Mouse (Mus musculus): ENCODE measurements around the gene Nat10. TPM values are rescaled to one million over a fixed set of nuclear protein-coding genes. Genes with fewer than 3 reads are reported as not detected.
A peak's percentile ranks its signal among the peaks of the same experiment; 100 is the strongest.

The Nat10 gene
- polyA plus RNA-seq, 1 experiment from 2014 or later, result 20.0 TPM

DNA sequence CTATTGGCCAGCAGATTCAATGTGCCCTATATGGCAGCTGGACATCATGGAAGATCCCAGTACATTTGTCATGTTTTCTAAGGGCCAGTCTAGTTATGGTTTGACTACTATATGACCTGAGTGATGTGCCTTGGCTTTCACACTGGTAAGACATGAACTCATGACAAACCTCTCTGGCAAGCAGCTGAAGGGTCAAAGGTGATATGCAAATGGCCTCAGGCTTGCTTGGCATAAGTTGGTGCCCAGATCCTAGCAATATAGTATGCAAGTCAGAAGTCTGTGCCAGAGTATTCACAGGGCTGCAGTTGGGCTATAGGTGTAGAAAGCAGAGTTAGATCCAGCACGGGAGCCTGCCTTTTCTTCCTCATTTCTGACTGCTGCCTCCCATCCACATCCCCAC, 69.8 kb downstream of the Nat10 start:
- Histone ChIP-seq H3K27ac (ENCODE audit: low read length) (no peak overlapping the region), H3K4me3 (ENCODE audit: low read depth, low read length) (no peak overlapping the region), H3K9ac (ENCODE audit: low read depth, low read length) (no peak overlapping the region), H3K9me3 (replicated peaks; ENCODE audit: control insufficient read depth, low read length, poor library complexity, severe bottlenecking) (no peaks in the 10 kb centered on the region), H3K27me3 (ENCODE audit: control insufficient read depth, insufficient read depth, low read depth, low read length) (no peaks in the 10 kb centered on the region), H3K4me1 (ENCODE audit: control insufficient read depth, insufficient read depth, low read length) (no peaks in the 10 kb centered on the region), H3K4me2 (ENCODE audit: low read length) (no peak overlapping the region), H3K36me3 (ENCODE audit: control insufficient read depth, insufficient read depth, low read length) (no peaks in the 10 kb centered on the region)
- no peak for ATAC-seq
- WGBS, result 71% methylated on average over 1 of the region's 1 CpGs

DNA sequence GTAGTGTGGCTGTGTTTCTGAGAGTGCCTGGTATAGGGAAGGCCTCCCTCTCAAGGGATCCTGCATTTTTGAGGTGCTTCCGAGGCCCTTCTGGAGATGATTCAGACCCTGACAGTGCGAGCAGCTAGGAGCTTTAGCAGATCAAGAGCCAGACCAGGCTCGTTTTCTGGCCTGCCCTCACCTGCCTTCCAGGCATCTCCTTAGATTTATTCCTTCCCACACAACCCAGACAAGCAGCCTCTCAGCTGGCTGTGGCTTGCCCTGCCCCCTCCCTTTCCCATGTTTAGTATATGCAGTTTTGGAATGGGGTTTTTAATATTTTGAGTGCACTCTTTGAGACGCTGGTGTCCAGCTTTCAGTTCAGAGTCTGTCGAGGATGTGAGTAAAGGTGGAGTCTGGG, 70.2 kb downstream of the Nat10 start:
- H3K4me1 ChIP-seq (ENCODE audit: control insufficient read depth, insufficient read depth, low read length), result no peaks in the 10 kb centered on the region
- H3K9ac ChIP-seq (ENCODE audit: low read depth, low read length), result no peak overlapping the region
- peak overlapping the region; percentile 12; the same call in 1 of the 2 replicates for H3K27ac ChIP-seq (ENCODE audit: low read length)
- 38% methylated on average over 5 of the region's 5 CpGs for WGBS
- ATAC-seq, result peak; percentile 34; the same call in 1 of the 2 replicates
- H3K36me3 ChIP-seq (ENCODE audit: control insufficient read depth, insufficient read depth, low read length), result no peaks in the 10 kb centered on the region
- H3K4me2 ChIP-seq (ENCODE audit: low read length), result no peak overlapping the region
- H3K27me3 ChIP-seq (ENCODE audit: control insufficient read depth, insufficient read depth, low read depth, low read length), result no peaks in the 10 kb centered on the region
- H3K9me3 ChIP-seq (replicated peaks; ENCODE audit: control insufficient read depth, low read length, poor library complexity, severe bottlenecking), result no peaks in the 10 kb centered on the region
- H3K4me3 ChIP-seq (ENCODE audit: low read depth, low read length), result no peak overlapping the region

DNA sequence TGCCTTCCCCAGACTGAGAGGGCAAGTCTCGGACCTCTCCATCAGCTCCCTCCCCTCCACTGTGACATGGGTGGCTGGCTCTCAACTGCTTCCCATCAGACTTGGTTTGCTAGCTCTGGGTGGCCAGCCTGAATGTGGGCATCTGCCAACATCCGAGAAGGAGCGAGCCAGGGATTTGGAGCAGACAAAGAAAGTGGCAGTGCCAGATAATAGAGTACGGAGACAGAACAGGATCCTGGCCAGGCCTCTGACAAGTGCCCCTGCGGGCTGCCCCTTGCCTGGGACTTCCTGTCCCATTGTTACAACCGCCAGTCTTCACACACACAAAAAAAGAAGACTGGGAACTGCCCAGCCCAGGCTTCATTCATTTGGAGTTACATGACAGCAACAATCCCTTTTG, 70.6 kb downstream of the Nat10 start:
- Histone ChIP-seq H3K9me3 (replicated peaks; ENCODE audit: control insufficient read depth, low read length, poor library complexity, severe bottlenecking) (no peaks in the 10 kb centered on the region), H3K4me3 (ENCODE audit: low read depth, low read length) (no peak overlapping the region), H3K27me3 (ENCODE audit: control insufficient read depth, insufficient read depth, low read depth, low read length) (no peaks in the 10 kb centered on the region), H3K4me2 (ENCODE audit: low read length) (no peak overlapping the region), H3K9ac (ENCODE audit: low read depth, low read length) (no peak overlapping the region), H3K4me1 (ENCODE audit: control insufficient read depth, insufficient read depth, low read length) (no peaks in the 10 kb centered on the region), H3K27ac (ENCODE audit: low read length) (0 out of 2 replicates have a peak overlapping the region, but pooled peaks have one; percentile 12), H3K36me3 (ENCODE audit: control insufficient read depth, insufficient read depth, low read length) (no peaks in the 10 kb centered on the region)
- WGBS, result 13% methylated on average over 6 of the region's 6 CpGs
- ATAC-seq, result peak; percentile 88

DNA sequence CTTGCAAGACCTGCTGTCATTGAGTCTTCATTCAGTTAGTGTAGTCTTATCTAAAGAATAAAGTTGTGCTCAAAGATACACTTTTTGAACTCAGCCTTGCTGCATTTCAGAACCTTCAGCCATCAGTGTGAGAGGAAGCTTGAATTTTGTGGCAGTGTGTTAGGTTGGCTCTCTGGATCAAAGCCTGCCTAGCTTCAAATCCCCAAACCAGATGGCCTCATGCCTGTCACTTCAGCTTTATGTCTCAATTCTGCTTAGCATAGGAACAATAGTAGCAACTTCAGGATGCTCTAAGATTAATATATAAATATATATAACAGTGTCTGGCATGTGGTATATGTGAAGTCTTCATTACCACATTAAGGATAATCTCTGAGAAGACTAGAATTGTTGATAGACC, 73.2 kb downstream of the Nat10 start:
- H3K36me3 ChIP-seq (ENCODE audit: control insufficient read depth, insufficient read depth, low read length), result no peaks in the 10 kb centered on the region
- H3K27ac ChIP-seq (ENCODE audit: low read length), result no peak overlapping the region
- H3K4me2 ChIP-seq (ENCODE audit: low read length), result no peak overlapping the region
- H3K4me3 ChIP-seq (ENCODE audit: low read depth, low read length), result no peak overlapping the region
- no peaks in the 10 kb centered on the region for H3K4me1 ChIP-seq (ENCODE audit: control insufficient read depth, insufficient read depth, low read length)
- no peaks in the 10 kb centered on the region for H3K9me3 ChIP-seq (replicated peaks; ENCODE audit: control insufficient read depth, low read length, poor library complexity, severe bottlenecking)
- no peak for ATAC-seq
- H3K27me3 ChIP-seq (ENCODE audit: control insufficient read depth, insufficient read depth, low read depth, low read length), result no peaks in the 10 kb centered on the region
- H3K9ac ChIP-seq (ENCODE audit: low read depth, low read length), result no peak overlapping the region

DNA sequence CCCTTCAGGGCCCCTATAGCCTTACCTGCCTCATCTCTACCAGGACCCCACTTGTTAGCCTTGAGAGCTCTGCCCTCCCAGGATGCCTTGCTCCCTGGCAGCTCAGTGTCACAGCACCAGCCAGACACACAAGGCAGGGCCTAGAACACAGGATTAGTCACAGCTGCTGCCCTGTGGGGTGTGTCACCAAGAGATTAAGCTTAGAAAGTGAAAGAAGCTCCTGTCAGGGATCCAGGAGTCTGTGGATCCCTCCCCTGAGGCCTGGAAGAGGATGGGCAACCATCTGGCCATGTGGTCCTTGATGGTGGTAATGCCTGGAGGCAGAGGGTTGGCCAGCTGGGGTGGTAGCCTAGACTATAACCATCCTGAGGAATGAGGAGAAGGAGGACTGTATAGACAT, 73.9 kb downstream of the Nat10 start:
- no peak overlapping the region for H3K27ac ChIP-seq (ENCODE audit: low read length)
- H3K27me3 ChIP-seq (ENCODE audit: control insufficient read depth, insufficient read depth, low read depth, low read length), result no peaks in the 10 kb centered on the region
- no peak overlapping the region for H3K9ac ChIP-seq (ENCODE audit: low read depth, low read length)
- no peaks in the 10 kb centered on the region for H3K9me3 ChIP-seq (replicated peaks; ENCODE audit: control insufficient read depth, low read length, poor library complexity, severe bottlenecking)
- no peak overlapping the region for H3K4me2 ChIP-seq (ENCODE audit: low read length)
- H3K4me3 ChIP-seq (ENCODE audit: low read depth, low read length), result no peak overlapping the region
- no peak for ATAC-seq
- no peaks in the 10 kb centered on the region for H3K4me1 ChIP-seq (ENCODE audit: control insufficient read depth, insufficient read depth, low read length)
- H3K36me3 ChIP-seq (ENCODE audit: control insufficient read depth, insufficient read depth, low read length), result no peaks in the 10 kb centered on the region

DNA sequence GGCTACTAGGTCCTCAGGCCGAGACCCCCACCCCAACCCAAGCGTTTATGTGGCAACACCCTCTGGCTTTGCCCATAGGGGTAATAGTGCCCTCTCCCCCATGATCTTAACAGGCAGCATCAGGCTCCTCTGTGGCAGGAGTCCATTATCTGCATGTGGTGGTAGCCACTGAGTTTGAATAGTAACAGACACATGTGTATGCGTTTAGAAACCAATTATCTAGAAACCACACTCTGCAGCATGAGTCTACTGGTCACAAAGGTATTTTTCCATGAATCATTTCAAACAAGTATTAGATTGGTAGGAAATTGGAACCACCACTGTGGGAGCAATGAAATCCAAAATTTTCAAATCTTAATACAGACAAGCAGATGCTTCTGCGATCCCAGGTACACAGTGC, 75.5 kb downstream of the Nat10 start:
- H3K9ac ChIP-seq (ENCODE audit: low read depth, low read length), result no peak overlapping the region
- ATAC-seq, result no peak
- H3K27me3 ChIP-seq (ENCODE audit: control insufficient read depth, insufficient read depth, low read depth, low read length), result no peaks in the 10 kb centered on the region
- H3K9me3 ChIP-seq (replicated peaks; ENCODE audit: control insufficient read depth, low read length, poor library complexity, severe bottlenecking), result no peaks in the 10 kb centered on the region
- H3K4me2 ChIP-seq (ENCODE audit: low read length), result no peak overlapping the region
- H3K36me3 ChIP-seq (ENCODE audit: control insufficient read depth, insufficient read depth, low read length), result no peaks in the 10 kb centered on the region
- no peak overlapping the region for H3K4me3 ChIP-seq (ENCODE audit: low read depth, low read length)
- no peaks in the 10 kb centered on the region for H3K4me1 ChIP-seq (ENCODE audit: control insufficient read depth, insufficient read depth, low read length)
- 84% methylated on average over 4 of the region's 4 CpGs for WGBS
- H3K27ac ChIP-seq (ENCODE audit: low read length), result no peak overlapping the region

DNA sequence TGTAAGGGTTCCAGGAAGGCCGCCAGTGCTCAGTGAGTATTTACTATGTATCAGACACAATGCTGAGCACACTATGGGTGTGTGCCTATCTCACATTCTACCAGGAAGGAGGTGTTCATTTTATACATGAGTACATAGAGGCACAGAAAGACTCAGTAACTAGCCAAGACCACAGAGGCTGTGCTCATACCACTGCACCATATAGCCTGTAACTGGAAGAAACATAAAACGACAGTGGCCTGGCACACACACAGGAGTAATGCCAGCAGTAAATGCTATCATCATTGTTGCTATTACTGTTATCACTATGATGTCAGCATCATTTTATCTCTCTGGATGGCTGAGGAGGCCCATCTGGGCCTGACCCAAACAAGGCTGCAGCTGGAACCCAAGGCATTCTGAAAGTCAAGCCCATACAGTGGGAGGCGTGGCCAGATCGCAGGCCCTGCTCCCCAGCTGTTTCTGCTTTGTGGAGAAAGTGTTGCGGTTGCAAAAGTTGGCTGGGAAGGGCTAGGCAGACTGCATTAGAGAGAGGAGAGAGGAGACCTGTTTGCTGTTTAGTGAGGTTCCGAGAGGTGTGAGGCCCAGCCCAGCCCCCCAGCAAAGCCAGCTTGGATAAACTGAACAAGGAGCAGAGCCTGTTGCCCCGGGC, 76.0 kb downstream of the Nat10 start:
- H3K4me2 ChIP-seq (ENCODE audit: low read length), result no peak overlapping the region
- no peaks in the 10 kb centered on the region for H3K4me1 ChIP-seq (ENCODE audit: control insufficient read depth, insufficient read depth, low read length)
- ATAC-seq, result no peak
- H3K4me3 ChIP-seq (ENCODE audit: low read depth, low read length), result no peak overlapping the region
- H3K36me3 ChIP-seq (ENCODE audit: control insufficient read depth, insufficient read depth, low read length), result no peaks in the 10 kb centered on the region
- no peaks in the 10 kb centered on the region for H3K9me3 ChIP-seq (replicated peaks; ENCODE audit: control insufficient read depth, low read length, poor library complexity, severe bottlenecking)
- no peaks in the 10 kb centered on the region for H3K27me3 ChIP-seq (ENCODE audit: control insufficient read depth, insufficient read depth, low read depth, low read length)
- no peak overlapping the region for H3K9ac ChIP-seq (ENCODE audit: low read depth, low read length)
- WGBS, result 74% methylated on average over 7 of the region's 7 CpGs
- no peak overlapping the region for H3K27ac ChIP-seq (ENCODE audit: low read length)

DNA sequence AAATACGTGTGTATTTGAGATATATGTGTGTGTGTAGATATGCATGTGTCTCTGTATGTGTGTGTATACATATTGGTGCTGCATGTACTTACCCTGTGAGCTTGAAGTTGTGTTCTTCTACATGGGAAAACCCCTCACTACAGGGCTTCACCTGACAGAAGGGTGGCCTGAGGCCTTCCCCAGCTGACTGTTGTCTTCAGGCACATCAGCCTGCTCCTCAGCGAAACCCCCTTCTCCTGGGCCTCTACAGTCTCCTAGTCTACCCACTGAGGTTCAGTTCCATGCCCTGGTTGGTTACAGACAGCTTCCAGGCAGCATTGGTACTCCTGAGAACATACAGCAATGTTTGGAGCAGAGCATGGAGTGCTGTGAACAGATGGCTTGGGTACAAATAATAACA, 76.6 kb downstream of the Nat10 start:
- Histone ChIP-seq H3K4me3 (ENCODE audit: low read depth, low read length) (no peak overlapping the region), H3K27me3 (ENCODE audit: control insufficient read depth, insufficient read depth, low read depth, low read length) (no peaks in the 10 kb centered on the region), H3K9ac (ENCODE audit: low read depth, low read length) (no peak overlapping the region), H3K27ac (ENCODE audit: low read length) (no peak overlapping the region), H3K36me3 (ENCODE audit: control insufficient read depth, insufficient read depth, low read length) (no peaks in the 10 kb centered on the region), H3K9me3 (replicated peaks; ENCODE audit: control insufficient read depth, low read length, poor library complexity, severe bottlenecking) (no peaks in the 10 kb centered on the region), H3K4me1 (ENCODE audit: control insufficient read depth, insufficient read depth, low read length) (no peaks in the 10 kb centered on the region), H3K4me2 (ENCODE audit: low read length) (no peak overlapping the region)
- WGBS, result 91% methylated on average over 2 of the region's 2 CpGs
- ATAC-seq, result no peak

DNA sequence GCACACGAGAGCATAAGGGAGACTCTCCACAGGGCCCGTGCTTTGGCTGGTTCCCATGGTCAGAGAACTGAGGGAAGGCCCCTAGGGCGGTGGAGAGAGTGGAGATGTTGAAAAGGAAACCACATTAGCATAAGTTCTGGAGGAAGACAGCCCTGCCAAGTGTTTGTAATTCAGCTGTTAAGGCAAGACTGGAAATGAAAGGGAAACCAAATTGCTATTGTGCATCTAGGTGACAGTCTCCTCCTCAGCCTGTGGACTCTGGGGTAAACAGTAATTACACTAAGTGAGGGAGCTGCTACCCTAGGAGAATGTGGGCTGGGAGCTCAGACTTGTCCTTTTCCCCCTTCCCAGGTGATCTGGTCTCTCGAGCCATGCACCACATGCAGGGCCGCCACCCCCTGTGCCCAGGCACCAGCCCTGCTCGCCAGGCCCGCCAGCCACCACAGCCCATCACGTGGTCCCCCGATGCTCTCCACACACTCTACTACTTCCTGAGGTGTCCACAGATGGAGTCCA, 78.1 kb downstream of the Nat10 start:
- peak; percentile 36; the same call in 1 of the 2 replicates for ATAC-seq
- Histone ChIP-seq H3K9ac (ENCODE audit: low read depth, low read length) (no peak overlapping the region), H3K27me3 (ENCODE audit: control insufficient read depth, insufficient read depth, low read depth, low read length) (no peaks in the 10 kb centered on the region), H3K4me2 (ENCODE audit: low read length) (no peak overlapping the region), H3K36me3 (ENCODE audit: control insufficient read depth, insufficient read depth, low read length) (no peaks in the 10 kb centered on the region), H3K4me3 (ENCODE audit: low read depth, low read length) (no peak overlapping the region), H3K9me3 (replicated peaks; ENCODE audit: control insufficient read depth, low read length, poor library complexity, severe bottlenecking) (no peaks in the 10 kb centered on the region), H3K4me1 (ENCODE audit: control insufficient read depth, insufficient read depth, low read length) (no peaks in the 10 kb centered on the region), H3K27ac (ENCODE audit: low read length) (no peak overlapping the region)
- WGBS, result 75% methylated on average over 9 of the region's 9 CpGs
